Mouse (Mus musculus): ENCODE measurements at regions not wholly inside any gene's neighbourhood (a gene's known extent, or its start where the extent isn't known, plus 50 kb on each side); places are given as distances from the start of the nearest gene placed in this dataset.

GRCm38 (mm10) chr14:91889141-91889631, 2001.3 kb downstream of the Pcdh9 start:
- DNase-seq (ENCODE audit: low spot score in 2 of 2), result peak; percentile 8 to 9

DNA sequence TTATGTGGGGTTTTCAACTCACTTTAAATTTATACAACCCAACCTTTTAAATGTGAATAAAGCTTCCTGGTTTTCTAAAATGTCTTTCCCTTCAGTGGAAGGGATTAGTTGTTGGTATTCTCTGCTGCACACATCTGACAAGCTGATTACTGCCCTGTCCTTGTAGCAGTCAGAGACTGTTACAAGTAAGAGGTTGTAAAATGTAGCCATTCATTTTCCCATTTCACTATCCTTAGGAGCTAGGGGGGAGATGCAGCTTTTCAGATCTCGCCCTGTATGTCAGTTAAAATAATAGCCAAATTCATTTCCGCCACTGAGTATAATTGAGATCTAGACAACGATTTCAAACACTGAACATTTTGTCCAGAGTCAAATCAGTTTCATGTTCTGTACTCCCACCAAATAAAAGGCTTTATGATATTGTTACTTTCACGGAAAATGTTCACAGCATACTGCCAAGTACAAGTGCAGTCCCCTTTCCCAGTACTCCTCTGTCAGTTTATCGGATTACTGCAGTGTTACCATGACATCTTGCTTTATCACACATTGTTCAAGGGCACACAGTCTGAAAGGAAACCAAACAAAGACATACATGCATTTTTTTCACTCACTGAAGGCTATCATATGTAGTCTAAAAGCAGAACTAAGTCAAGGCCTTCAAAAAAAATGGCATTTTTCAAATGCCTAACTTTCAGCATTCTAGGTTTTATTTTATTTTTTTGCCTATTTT, 2024.4 kb downstream of the Pcdh9 start:
- DNase-seq (ENCODE audit: low spot score in 2 of 2), result no peak

DNA sequence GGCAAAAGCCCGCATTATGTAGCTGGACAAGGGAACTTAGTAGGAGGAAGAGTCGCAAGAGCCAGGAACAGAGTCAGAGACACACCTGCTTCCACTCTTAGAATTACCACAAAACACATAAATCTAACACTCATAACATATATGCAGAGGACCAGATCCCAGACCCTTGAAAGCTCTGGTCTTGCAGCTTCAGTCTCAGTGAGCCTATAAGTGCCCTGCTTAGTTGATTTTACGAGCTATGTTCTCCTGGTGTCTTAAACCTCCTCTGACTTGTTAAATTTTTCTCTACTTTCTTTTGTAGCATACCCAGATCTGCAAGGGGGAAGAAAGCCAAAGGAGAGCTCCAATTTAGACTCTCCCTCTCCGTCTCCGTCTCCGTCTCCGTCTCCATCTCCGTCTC, 2038.2 kb downstream of the Pcdh9 start:
- no peak for DNase-seq (ENCODE audit: low spot score in 2 of 2)

Data from frontal cortex, postnatal 25 days (tissue).